Mouse (Mus musculus) myocyte (in vitro differentiated cells): ENCODE measurements around the gene Cenpq. TPM values are rescaled to one million over a fixed set of nuclear protein-coding genes. Genes with fewer than 3 reads are reported as not detected.
A peak's percentile ranks its signal among the peaks of the same experiment; 100 is the strongest.

Experiments
- H3K27me3 ChIP-seq: one replicate; pipeline ENCODE4 v1.6.1; 2011; ENCODE audit not compliant: control insufficient read depth, insufficient read depth, insufficient read length
- H3K36me3 ChIP-seq: one replicate; pipeline ENCODE4 v1.6.1; 2011; ENCODE audit not compliant: control insufficient read depth, insufficient read depth
- H3K4me2 ChIP-seq: one replicate; pipeline ENCODE4 v1.6.1; 2011; ENCODE audit warnings: low read depth, control low read depth
- H3K4me3 ChIP-seq: one replicate; pipeline ENCODE4 v1.5.1; 2011; ENCODE audit warnings: mild to moderate bottlenecking, control low read depth, moderate library complexity
- H3K79me2 ChIP-seq: one replicate; pipeline ENCODE4 v1.6.1; 2011; ENCODE audit not compliant: control insufficient read depth, insufficient read depth
- H3ac ChIP-seq: one replicate; pipeline ENCODE4 v1.6.1; 2011; ENCODE audit not compliant: control insufficient read depth, insufficient read length
- CEBPB ChIP-seq: IDR thresholded peaks from 2 replicates; pipeline ENCODE4 v1.6.1; 2011; ENCODE audit warnings: mild to moderate bottlenecking, moderate library complexity; ENCODE audit not compliant: poor library complexity, insufficient read depth, severe bottlenecking
- E2F4 ChIP-seq: IDR thresholded peaks from one replicate; pipeline ENCODE4 v1.6.1; 2011; ENCODE audit warnings: mild to moderate bottlenecking, control low read depth, moderate library complexity; ENCODE audit not compliant: insufficient read depth
- MAX ChIP-seq: IDR thresholded peaks from one replicate; pipeline ENCODE4 v1.6.1; 2011; ENCODE audit warnings: low read depth, mild to moderate bottlenecking, control low read depth
- MYOD1 ChIP-seq, 3 experiments: IDR thresholded peaks; one replicate each; pipeline ENCODE4 v1.6.1; 2011; ENCODE audit warnings: control low read depth in 2 of 3, low read depth in 2 of 3, mild to moderate bottlenecking in 2 of 3, moderate library complexity in 1 of 3; ENCODE audit not compliant: insufficient read length in 2 of 3, control insufficient read depth in 1 of 3
- MYOG ChIP-seq, 3 experiments: IDR thresholded peaks; one replicate each; pipeline ENCODE4 v1.6.1; 2011; ENCODE audit warnings: control low read depth in 2 of 3, low read depth in 2 of 3, mild to moderate bottlenecking in 2 of 3; ENCODE audit not compliant: insufficient read length in 2 of 3, control insufficient read depth in 1 of 3, insufficient read depth in 1 of 3
- POLR2A ChIP-seq: IDR thresholded peaks from one replicate; pipeline ENCODE4 v1.6.1; 2011; ENCODE audit warnings: low read depth, mild to moderate bottlenecking, control low read depth, moderate library complexity; ENCODE audit not compliant: insufficient read length
- POLR2AphosphoS2 ChIP-seq: IDR thresholded peaks from one replicate; pipeline ENCODE4 v1.6.1; 2011; ENCODE audit warnings: low read depth, control low read depth; ENCODE audit not compliant: insufficient read length
- REST ChIP-seq: IDR thresholded peaks from one replicate; pipeline ENCODE4 v1.6.1; 2011; ENCODE audit warnings: mild to moderate bottlenecking, control low read depth, moderate library complexity; ENCODE audit not compliant: insufficient read depth, insufficient read length
- SRF ChIP-seq: IDR thresholded peaks from one replicate; pipeline ENCODE4 v1.6.1; 2011; ENCODE audit warnings: low read depth; ENCODE audit not compliant: control insufficient read depth, insufficient read length
- TCF12 ChIP-seq: IDR thresholded peaks from one replicate; pipeline ENCODE4 v1.6.1; 2011; ENCODE audit warnings: mild to moderate bottlenecking, control low read depth; ENCODE audit not compliant: poor library complexity, insufficient read depth, severe bottlenecking
- TCF3 ChIP-seq: IDR thresholded peaks from one replicate; pipeline ENCODE4 v1.6.1; 2011; ENCODE audit warnings: low read depth, control low read depth; ENCODE audit not compliant: insufficient read length
- USF1 ChIP-seq: IDR thresholded peaks from one replicate; pipeline ENCODE4 v1.6.1; 2011; ENCODE audit warnings: low read depth, mild to moderate bottlenecking, control low read depth, moderate library complexity
- polyA plus RNA-seq: library from polyadenylated mRNA; unstranded; fragments of >200 nt; fragmentation: generic; extraction: Trizol; gene quantifications from one replicate; pipeline ENCODE4 v1.2.1, GENCODE M21; 2012; ENCODE audit warnings: missing spikeins

Cenpq gene
- polyA plus RNA-seq, 1 experiment: 4.9 TPM

- Histone ChIP-seq H3K36me3 (no peaks in the 10 kb centered on the region), H3K27me3 (no peaks in the 10 kb centered on the region), H3K79me2 (no peaks in the 10 kb centered on the region), H3K4me3 (no peak overlapping the region), H3K4me2 (no peak overlapping the region), H3ac (no peak overlapping the region)
- no peak for TF ChIP-seq REST
- no peak for TF ChIP-seq CEBPB
- no peak for TF ChIP-seq MYOG (IDR thresholded peaks at IDR 0.05; ENCODE audit: control insufficient read depth in 1 of 3, insufficient read depth in 1 of 3, insufficient read length in 2 of 3, low read depth in 2 of 3)
- TF ChIP-seq MAX: no peak
- no peak for TF ChIP-seq E2F4
- TF ChIP-seq TCF12: no peak
- TF ChIP-seq TCF3: no peak
- TF ChIP-seq MYOD1 (IDR thresholded peaks at IDR 0.05; ENCODE audit: control insufficient read depth in 1 of 3, insufficient read length in 2 of 3, low read depth in 2 of 3): no peak
- TF ChIP-seq POLR2A: no peak
- TF ChIP-seq POLR2AphosphoS2: no peak
- TF ChIP-seq USF1: no peak
- TF ChIP-seq SRF: no peak
Observed at GRCm38 (mm10) chr17:40899783-40900363, 35.0 kb downstream of the Cenpq start.

- H3ac ChIP-seq: no peak overlapping the region
- peak overlapping the region; percentile 66 for H3K4me2 ChIP-seq
- H3K79me2 ChIP-seq: no peaks in the 10 kb centered on the region
- no peaks in the 10 kb centered on the region for H3K36me3 ChIP-seq
- H3K27me3 ChIP-seq: no peaks in the 10 kb centered on the region
- no peak overlapping the region for H3K4me3 ChIP-seq
- TF ChIP-seq TCF12: no peak
- TF ChIP-seq POLR2AphosphoS2: no peak
Observed at GRCm38 (mm10) chr17:40896863-40897262, 38.0 kb downstream of the Cenpq start.

GRCm38 (mm10) chr17:40887849-40888536, 46.9 kb downstream of the Cenpq start:
- Histone ChIP-seq H3ac (no peak overlapping the region), H3K79me2 (no peaks in the 10 kb centered on the region), H3K4me3 (no peak overlapping the region), H3K4me2 (no peak overlapping the region), H3K36me3 (no peaks in the 10 kb centered on the region), H3K27me3 (no peaks in the 10 kb centered on the region)
- no peak for TF ChIP-seq MYOG (IDR thresholded peaks at IDR 0.05; ENCODE audit: control insufficient read depth in 1 of 3, insufficient read depth in 1 of 3, insufficient read length in 2 of 3, low read depth in 2 of 3)
- TF ChIP-seq E2F4: no peak
- no peak for TF ChIP-seq SRF
- TF ChIP-seq USF1: no peak
- TF ChIP-seq MYOD1 (IDR thresholded peaks at IDR 0.05; ENCODE audit: control insufficient read depth in 1 of 3, insufficient read length in 2 of 3, low read depth in 2 of 3): no peak
- no peak for TF ChIP-seq TCF12
- TF ChIP-seq REST: no peak
- no peak for TF ChIP-seq MAX
- no peak for TF ChIP-seq TCF3
- TF ChIP-seq POLR2AphosphoS2: no peak
- no peak for TF ChIP-seq POLR2A
- TF ChIP-seq CEBPB: no peak

GRCm38 (mm10) chr17:40885155-40885554, 49.7 kb downstream of the Cenpq start:
- Histone ChIP-seq H3K36me3 (no peaks in the 10 kb centered on the region), H3K27me3 (no peaks in the 10 kb centered on the region), H3ac (no peak overlapping the region), H3K4me2 (no peak overlapping the region), H3K4me3 (no peak overlapping the region), H3K79me2 (no peaks in the 10 kb centered on the region)
- TF ChIP-seq TCF12: no peak
- no peak for TF ChIP-seq MYOG (IDR thresholded peaks at IDR 0.05; ENCODE audit: control insufficient read depth in 1 of 3, insufficient read depth in 1 of 3, insufficient read length in 2 of 3, low read depth in 2 of 3)
- TF ChIP-seq REST: no peak
- no peak for TF ChIP-seq USF1
- no peak for TF ChIP-seq MYOD1 (IDR thresholded peaks at IDR 0.05; ENCODE audit: control insufficient read depth in 1 of 3, insufficient read length in 2 of 3, low read depth in 2 of 3)
- TF ChIP-seq POLR2AphosphoS2: no peak
- no peak for TF ChIP-seq SRF
- TF ChIP-seq MAX: no peak
- TF ChIP-seq E2F4: no peak
- no peak for TF ChIP-seq TCF3
- TF ChIP-seq CEBPB: no peak
- no peak for TF ChIP-seq POLR2A

GRCm38 (mm10) chr17:40882172-40882571, 52.7 kb downstream of the Cenpq start:
- H3K27me3 ChIP-seq: no peaks in the 10 kb centered on the region
- TF ChIP-seq POLR2A (no peak), POLR2AphosphoS2 (no peak), CEBPB (no peak), SRF (no peak), MYOG (IDR thresholded peaks at IDR 0.05; ENCODE audit: control insufficient read depth in 1 of 3, insufficient read depth in 1 of 3, insufficient read length in 2 of 3, low read depth in 2 of 3) (no peak), REST (no peak), TCF3 (no peak), TCF12 (no peak), MYOD1 (IDR thresholded peaks at IDR 0.05; ENCODE audit: control insufficient read depth in 1 of 3, insufficient read length in 2 of 3, low read depth in 2 of 3) (no peak), MAX (no peak), USF1 (no peak), E2F4 (no peak)
- H3K4me3 ChIP-seq: no peak overlapping the region
- peaks cover 4% of the 10 kb centered on the region for H3K79me2 ChIP-seq
- no peak overlapping the region for H3ac ChIP-seq
- no peaks in the 10 kb centered on the region for H3K36me3 ChIP-seq
- no peak overlapping the region for H3K4me2 ChIP-seq
